Mouse (Mus musculus) kidney, embryonic 16.5 days (tissue): ENCODE data around the gene Lin7a. TPM values are rescaled to one million over a fixed set of nuclear protein-coding genes. Genes with fewer than 3 reads are reported as not detected.
"Not testable (repeated sequence)": the region's sequence is repeated elsewhere in the genome, so short reads cannot be mapped to it uniquely, and the experiment has no call there.

Experiments used
- ATAC-seq: fragments of 200-750 bp; cut with Nextera tagmentation; 2 replicates; pipeline ENCODE4 v1.8.0; 2017; ENCODE audit warnings: moderate TSS enrichment; ENCODE audit not compliant: low FRiP score, low TSS enrichment
- H3K27ac ChIP-seq: fragments of 300-500 bp; sonication (generic); 2 replicates; pipeline ENCODE4 v1.5.1; 2014; ENCODE audit warnings: low read length
- H3K27me3 ChIP-seq: fragments of 300-500 bp; sonication (generic); 2 replicates; pipeline ENCODE4 v1.6.1; 2014; ENCODE audit warnings: low read length, control low read depth, mixed read lengths; ENCODE audit not compliant: insufficient read depth
- H3K36me3 ChIP-seq: fragments of 300-500 bp; sonication (generic); 2 replicates; pipeline ENCODE4 v1.6.1; 2014; ENCODE audit warnings: low read length, control low read depth, mixed read lengths; ENCODE audit not compliant: insufficient read depth
- H3K4me1 ChIP-seq: fragments of 300-500 bp; sonication (generic); 2 replicates; pipeline ENCODE4 v1.6.1; 2014; ENCODE audit warnings: low read length, control low read depth, mixed read lengths; ENCODE audit not compliant: insufficient read depth
- H3K4me2 ChIP-seq: fragments of 300-500 bp; sonication (generic); replicated peaks from 2 replicates; pipeline ENCODE4 v1.6.1; 2014; ENCODE audit warnings: low read depth, low read length
- H3K4me3 ChIP-seq: fragments of 300-500 bp; sonication (generic); 2 replicates; pipeline ENCODE4 v1.5.1; 2014; ENCODE audit warnings: mild to moderate bottlenecking, low read length
- H3K9ac ChIP-seq: fragments of 300-500 bp; sonication (generic); replicated peaks from 2 replicates; pipeline ENCODE4 v1.6.1; 2014; ENCODE audit warnings: low read length
- H3K9me3 ChIP-seq: fragments of 300-500 bp; sonication (generic); 2 replicates; pipeline ENCODE4 v1.6.1; 2016; ENCODE audit warnings: low read length, control low read depth
- WGBS: fragments of 180-500 bp; shearing (Covaris S2); extraction: QIAGEN DNeasy Blood & Tissue Kit; methylation state at CpG from one replicate; pipeline ENCODE4 v1.1.7; 2014; 5-methylcytosine and 5-hydroxymethylcytosine counted together
- polyA plus RNA-seq: library from polyadenylated mRNA; unstranded; fragments of >200 nt; fragmentation: Nextera tagmentation; extraction: Ambion mirVana; gene quantifications from 2 replicates; pipeline ENCODE4 v1.2.1, GENCODE M21; 2015

Gene Lin7a
- polyA plus RNA-seq, 1 experiment from 2014 or later: 1.7 TPM

DNA sequence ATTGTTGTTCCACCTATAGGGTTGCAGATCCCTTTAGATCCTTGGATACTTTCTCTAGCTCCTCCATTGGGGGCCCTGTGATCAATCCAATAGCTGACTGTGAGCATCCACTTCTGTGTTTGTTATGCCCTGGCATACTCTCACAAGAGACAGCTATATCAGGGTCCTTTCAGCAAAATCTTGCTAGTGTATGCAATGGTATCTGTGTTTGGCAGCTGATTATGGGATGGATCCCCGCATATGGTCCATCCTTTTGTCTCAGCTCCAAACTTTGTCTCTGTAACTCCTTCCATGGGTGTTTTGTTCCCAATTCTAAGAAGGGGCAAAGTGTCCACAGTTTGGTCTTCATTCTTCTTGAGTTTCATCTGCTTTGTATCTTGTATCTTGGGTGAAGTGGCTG is 29.5 kb upstream of the Lin7a start:
- not testable (repeated sequence) for ATAC-seq, H3K9me3 ChIP-seq, H3K9ac ChIP-seq, H3K4me1 ChIP-seq, H3K27ac ChIP-seq, H3K4me2 ChIP-seq, H3K27me3 ChIP-seq, H3K36me3 ChIP-seq, H3K4me3 ChIP-seq
- 86% methylated on average over 1 of the region's 1 CpGs for WGBS

DNA sequence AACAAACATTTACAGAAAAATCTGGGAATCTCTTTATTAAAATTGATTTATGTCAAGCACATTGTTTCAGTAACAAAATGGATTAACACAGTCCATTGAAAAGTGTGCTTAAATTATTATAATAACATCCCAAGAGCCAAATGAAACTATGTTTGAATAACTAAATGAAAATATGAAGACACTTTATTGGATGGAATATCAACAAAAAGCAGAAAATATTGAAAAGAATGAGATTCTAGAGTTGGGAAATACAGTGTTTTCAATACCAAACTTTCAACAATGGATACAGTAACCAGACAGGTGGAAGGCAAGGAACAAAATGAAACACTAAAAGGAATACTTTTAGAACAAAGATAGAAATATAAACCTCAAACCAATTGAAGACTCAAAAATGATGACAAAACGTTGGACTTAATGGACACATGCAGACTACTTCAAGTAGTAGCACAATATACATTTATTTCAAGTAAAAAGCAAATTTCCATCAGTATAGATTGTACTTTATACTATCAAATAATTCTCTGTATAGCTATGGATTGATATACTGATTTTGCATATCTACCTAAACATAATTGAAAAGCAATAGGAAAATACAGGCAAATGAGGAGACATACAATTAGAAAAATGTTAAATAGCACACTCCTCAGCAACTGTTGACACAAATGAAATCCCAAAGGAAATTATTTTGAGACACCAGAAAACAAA is 28.6 kb upstream of the Lin7a start:
- H3K27me3 ChIP-seq: no peaks in the 10 kb centered on the region
- H3K4me1 ChIP-seq: no peaks in the 10 kb centered on the region
- WGBS: 81% methylated on average over 1 of the region's 1 CpGs
- no peaks in the 10 kb centered on the region for H3K36me3 ChIP-seq
- ATAC-seq: no peak
- H3K4me3 ChIP-seq: no peak overlapping the region
- H3K4me2 ChIP-seq: no peak overlapping the region
- no peak overlapping the region for H3K27ac ChIP-seq
- H3K9me3 ChIP-seq: no peaks in the 10 kb centered on the region
- H3K9ac ChIP-seq: no peak overlapping the region

DNA sequence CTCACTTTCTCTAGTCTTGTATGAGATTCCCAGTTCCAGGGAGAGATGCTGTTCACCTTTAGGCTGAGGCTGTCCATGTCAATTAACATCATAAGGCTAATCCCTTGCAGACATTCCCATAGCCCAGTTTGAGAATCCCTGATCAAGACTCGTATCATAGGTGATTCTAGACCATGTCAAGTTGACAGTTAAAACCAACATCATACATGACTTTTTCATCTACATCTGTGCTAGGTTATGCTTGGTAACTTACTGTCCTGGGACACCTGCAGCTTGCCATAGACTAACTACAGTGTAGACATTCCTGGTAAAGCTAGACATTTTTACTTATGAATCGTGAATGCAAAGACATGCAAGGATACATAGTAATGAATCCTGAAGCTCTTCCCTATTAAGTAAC is 27.3 kb upstream of the Lin7a start:
- no peaks in the 10 kb centered on the region for H3K9me3 ChIP-seq
- no peaks in the 10 kb centered on the region for H3K27me3 ChIP-seq
- no peak overlapping the region for H3K27ac ChIP-seq
- H3K4me1 ChIP-seq: no peaks in the 10 kb centered on the region
- no peak overlapping the region for H3K9ac ChIP-seq
- H3K4me2 ChIP-seq: no peak overlapping the region
- 83% methylated on average over 2 of the region's 2 CpGs for WGBS
- H3K4me3 ChIP-seq: no peak overlapping the region
- no peak for ATAC-seq
- no peaks in the 10 kb centered on the region for H3K36me3 ChIP-seq

DNA sequence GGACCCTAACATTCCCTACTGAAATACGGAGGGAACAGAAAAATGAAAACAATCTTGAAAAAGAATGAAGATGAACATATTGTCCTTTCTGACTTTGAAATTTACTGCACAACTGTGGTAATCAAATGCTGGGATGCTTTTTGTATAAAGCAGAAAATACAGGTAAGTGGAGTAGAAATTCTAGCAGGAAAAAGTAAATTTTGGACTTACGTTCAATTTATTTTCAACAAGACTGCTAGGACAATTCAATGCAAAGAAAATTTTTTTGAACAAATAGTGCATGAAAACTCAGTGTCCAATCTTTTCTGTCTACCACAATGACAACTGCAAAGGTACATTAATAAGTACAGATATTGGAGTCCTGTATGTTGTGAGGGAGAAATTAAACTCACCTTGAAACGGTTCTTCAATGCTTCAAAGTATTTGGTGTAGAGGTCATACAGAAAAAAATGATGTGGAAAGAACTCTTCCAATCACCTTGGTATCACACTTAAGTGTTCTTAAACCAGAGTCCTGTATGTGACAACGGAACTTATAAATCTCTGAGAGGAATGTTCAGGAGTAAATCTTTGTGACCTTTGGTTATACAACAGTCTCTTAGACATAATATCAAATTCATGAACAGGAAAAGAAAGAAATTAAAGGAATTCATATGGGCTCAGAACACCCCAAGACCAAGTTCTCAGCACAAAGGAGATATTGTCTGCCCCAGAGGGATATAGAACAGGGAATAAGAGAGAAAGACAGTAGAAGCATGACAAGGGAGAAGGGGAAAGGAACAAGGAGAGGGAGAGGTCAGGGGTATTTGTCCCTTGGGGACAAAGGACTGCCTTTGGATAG is 26.6 kb upstream of the Lin7a start:
- 82% methylated on average over 4 of the region's 4 CpGs for WGBS
- Histone ChIP-seq H3K27me3 (no peaks in the 10 kb centered on the region), H3K36me3 (no peaks in the 10 kb centered on the region), H3K4me2 (no peak overlapping the region), H3K27ac (no peak overlapping the region), H3K9ac (no peak overlapping the region), H3K9me3 (no peaks in the 10 kb centered on the region), H3K4me1 (no peaks in the 10 kb centered on the region), H3K4me3 (no peak overlapping the region)
- ATAC-seq: no peak

DNA sequence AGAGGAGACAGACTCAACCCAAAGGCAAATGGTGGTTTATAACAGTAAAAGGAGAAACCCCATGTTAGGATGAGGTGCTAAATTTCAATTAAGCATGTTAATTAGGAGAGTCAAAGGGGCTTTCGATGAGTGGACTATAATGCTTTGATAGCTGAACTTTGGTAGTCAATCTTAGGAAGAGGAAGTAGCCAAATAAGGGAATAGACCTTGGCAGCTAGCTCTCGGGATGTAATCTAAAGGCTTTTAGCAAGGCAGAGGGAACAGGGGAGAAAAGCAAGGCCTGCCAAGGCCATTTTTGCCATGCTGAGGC is 26.0 kb upstream of the Lin7a start:
- H3K27me3 ChIP-seq: no peaks in the 10 kb centered on the region
- ATAC-seq: no peak
- WGBS: 27% methylated on average over 2 of the region's 2 CpGs
- H3K4me1 ChIP-seq: no peaks in the 10 kb centered on the region
- no peak overlapping the region for H3K4me2 ChIP-seq
- H3K9ac ChIP-seq: no peak overlapping the region
- no peaks in the 10 kb centered on the region for H3K36me3 ChIP-seq
- H3K9me3 ChIP-seq: no peaks in the 10 kb centered on the region
- no peak overlapping the region for H3K4me3 ChIP-seq
- no peak overlapping the region for H3K27ac ChIP-seq

DNA sequence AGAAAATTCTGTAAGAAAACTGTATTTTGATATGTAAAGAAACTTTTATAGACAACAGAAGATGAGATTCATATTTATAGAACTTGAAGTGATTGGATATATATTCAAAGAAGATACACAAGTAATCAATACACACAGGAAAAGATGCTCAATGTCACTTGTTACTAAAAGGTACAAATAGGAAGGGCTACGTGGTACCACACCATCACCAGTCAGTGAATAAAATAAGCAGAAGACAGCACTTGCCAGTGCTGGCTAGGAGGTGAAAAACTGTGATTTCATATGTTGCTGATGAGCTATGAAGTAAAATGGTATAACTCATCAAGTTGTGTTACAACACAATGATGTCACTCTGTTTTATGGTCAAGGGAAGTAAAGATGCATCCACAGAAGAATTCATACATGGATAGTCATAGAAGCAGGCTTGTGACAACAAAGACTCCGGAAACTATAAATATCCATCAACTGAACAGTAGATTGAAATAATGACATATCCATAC is 25.5 kb upstream of the Lin7a start:
- H3K27me3 ChIP-seq: no peaks in the 10 kb centered on the region
- no peak for ATAC-seq
- H3K36me3 ChIP-seq: no peaks in the 10 kb centered on the region
- WGBS: 91% methylated on average over 2 of the region's 2 CpGs
- H3K4me3 ChIP-seq: no peak overlapping the region
- no peak overlapping the region for H3K4me2 ChIP-seq
- H3K4me1 ChIP-seq: no peaks in the 10 kb centered on the region
- H3K9me3 ChIP-seq: no peaks in the 10 kb centered on the region
- H3K27ac ChIP-seq: no peak overlapping the region
- H3K9ac ChIP-seq: no peak overlapping the region

DNA sequence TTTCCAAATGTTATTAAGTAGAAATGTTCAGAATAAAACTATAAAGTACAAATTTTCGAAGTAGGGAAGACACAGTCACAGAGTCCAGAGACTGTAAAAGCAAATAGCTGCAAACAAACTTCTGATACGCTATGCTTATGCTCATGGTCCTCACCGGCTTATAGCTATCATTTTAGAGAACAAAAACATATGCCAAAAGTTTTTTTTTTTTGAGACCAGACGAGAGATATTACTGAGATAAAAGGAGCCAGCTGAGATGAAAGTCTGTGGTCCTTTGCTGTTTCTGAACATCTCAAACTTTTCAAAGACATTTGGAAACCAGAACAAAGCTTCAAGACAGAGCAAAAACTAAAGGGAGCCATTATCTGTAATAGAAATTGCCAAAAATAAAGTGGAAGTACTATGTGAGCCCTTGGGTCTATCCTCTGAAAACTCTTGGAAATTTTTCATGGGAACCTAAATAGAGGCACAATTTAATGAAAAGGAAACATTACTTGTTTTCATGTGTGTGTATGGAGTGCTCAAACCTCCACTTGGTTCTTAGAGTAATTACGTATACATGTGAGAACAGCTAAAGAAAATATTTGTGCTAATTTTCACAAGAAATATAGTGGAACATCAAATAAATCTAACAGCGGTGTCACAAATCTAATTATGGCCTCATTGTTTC is 24.4 kb upstream of the Lin7a start:
- Histone ChIP-seq H3K36me3 (no peaks in the 10 kb centered on the region), H3K4me2 (no peak overlapping the region), H3K4me1 (no peaks in the 10 kb centered on the region), H3K9me3 (no peaks in the 10 kb centered on the region), H3K27me3 (no peaks in the 10 kb centered on the region), H3K27ac (no peak overlapping the region), H3K4me3 (no peak overlapping the region), H3K9ac (no peak overlapping the region)
- 77% methylated on average over 6 of the region's 6 CpGs for WGBS
- no peak for ATAC-seq

DNA sequence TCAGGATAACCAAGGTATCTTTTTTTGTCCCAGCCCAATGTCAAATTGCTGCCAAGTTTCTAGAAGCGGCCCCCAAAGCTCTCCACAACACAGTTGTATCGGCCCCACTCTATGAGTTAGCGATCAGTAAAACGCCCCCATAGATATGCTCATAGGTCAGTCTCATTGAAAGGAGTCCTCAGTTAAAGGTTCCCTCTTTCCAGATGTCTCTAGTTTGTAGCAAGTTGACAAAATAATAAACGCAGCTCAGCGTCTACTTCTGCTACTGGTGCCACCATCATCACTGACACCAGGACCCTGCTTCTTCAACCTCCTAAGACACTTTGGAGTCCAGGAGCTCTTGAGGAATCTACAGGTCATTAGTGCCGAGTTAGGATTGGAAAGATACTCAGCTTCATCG is 23.0 kb upstream of the Lin7a start:
- Histone ChIP-seq H3K4me2 (no peak overlapping the region), H3K27me3 (no peaks in the 10 kb centered on the region), H3K36me3 (no peaks in the 10 kb centered on the region), H3K4me3 (no peak overlapping the region), H3K9me3 (no peaks in the 10 kb centered on the region), H3K4me1 (no peaks in the 10 kb centered on the region), H3K27ac (no peak overlapping the region), H3K9ac (no peak overlapping the region)
- no peak for ATAC-seq
- 87% methylated on average over 8 of the region's 8 CpGs for WGBS

DNA sequence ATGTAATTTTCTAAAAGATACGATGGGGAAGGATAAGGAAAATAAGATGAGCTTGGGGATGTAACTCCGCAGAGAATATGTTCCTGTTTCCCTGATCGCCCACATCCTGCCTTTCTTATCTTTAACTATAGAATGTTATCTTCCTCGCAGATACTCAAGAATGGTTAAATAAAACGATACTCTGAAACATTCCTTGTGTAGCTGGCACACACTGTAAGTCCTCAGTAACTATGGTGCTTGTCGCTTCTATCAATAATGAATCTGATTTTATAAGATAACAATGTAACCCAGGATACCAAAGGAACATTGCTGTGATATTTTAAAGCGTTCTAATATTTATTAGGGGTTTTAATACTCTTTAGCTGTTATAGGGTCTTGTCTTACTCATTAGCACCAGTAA is 22.4 kb upstream of the Lin7a start:
- Histone ChIP-seq H3K36me3 (no peaks in the 10 kb centered on the region), H3K9ac (no peak overlapping the region), H3K4me1 (no peaks in the 10 kb centered on the region), H3K27me3 (no peaks in the 10 kb centered on the region), H3K4me3 (no peak overlapping the region), H3K27ac (no peak overlapping the region), H3K4me2 (no peak overlapping the region), H3K9me3 (no peaks in the 10 kb centered on the region)
- no peak for ATAC-seq
- WGBS: 86% methylated on average over 7 of the region's 7 CpGs
